Mouse (Mus musculus) retina, postnatal 7 days (tissue): ENCODE results near the gene Abhd17b.

Source experiments
- DNase-seq: peaks from one replicate; pipeline ENCODE4 v3.0.0-alpha.2; 2012; ENCODE audit warnings: low read depth, low spot score

The Abhd17b gene

GRCm38 (mm10) chr19:21731887-21732286 lies 78.9 kb downstream of the Abhd17b start:
- no peak for DNase-seq

DNA sequence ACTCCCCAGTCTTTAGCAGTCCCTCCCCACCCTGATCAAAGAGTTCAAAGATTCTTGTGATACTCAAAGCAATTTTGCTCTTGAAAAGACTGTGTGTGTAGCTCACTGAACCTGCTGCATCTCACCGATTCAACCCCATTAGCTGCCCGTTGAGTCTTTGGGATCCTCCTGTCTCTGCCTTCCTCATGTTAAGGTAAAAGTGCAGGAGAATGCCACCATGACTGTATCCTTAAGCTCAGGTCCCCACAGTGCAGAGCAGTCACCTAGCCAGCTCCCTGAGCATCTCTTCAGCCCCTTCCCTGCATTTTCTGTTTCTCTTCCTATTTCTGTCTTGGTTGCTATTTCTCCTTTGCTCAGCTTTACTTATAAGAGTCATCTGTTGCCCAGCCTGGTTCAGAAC lies 80.2 kb downstream of the Abhd17b start:
- no peak for DNase-seq

GRCm38 (mm10) chr19:21734112-21734511 lies 81.1 kb downstream of the Abhd17b start:
- DNase-seq = peak; percentile 16
